Mouse (Mus musculus): ENCODE measurements at regions not wholly inside any gene's neighbourhood (a gene's known extent, or its start where the extent isn't known, plus 50 kb on each side); places are given as distances from the start of the nearest gene placed in this dataset.

GRCm38 (mm10) chr14:100352961-100353452 lies 68.5 kb upstream of the Klf12 start:
- no peak for DNase-seq (ENCODE audit: low spot score)

DNA sequence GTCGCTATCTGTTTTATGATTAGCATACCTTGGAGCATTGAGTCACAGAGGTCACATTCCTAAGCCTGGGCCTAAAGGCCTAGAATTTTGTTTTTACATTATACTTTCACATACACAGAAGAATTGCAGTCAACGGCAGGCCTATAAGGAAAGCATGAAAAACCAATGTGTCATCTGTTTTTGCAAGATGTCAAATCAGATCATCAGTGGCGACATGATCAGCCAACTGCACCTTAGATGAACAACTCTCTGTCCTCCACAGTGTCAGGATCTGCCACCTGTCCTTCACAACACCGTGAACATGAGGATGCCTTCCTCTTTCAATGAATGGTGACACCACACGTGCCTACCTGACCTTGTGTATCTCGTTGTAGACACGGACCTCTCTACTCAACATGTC lies 66.5 kb upstream of the Klf12 start:
- no peak for DNase-seq (ENCODE audit: low spot score)

- no peak for DNase-seq (ENCODE audit: low spot score)
Measured at GRCm38 (mm10) chr14:100350021-100350790, 65.7 kb upstream of the Klf12 start.

GRCm38 (mm10) chr14:100348336-100349164 lies 64.1 kb upstream of the Klf12 start:
- no peak for DNase-seq (ENCODE audit: low spot score)

- no peak for DNase-seq (ENCODE audit: low spot score)
Measured at GRCm38 (mm10) chr14:100336926-100337325, 52.4 kb upstream of the Klf12 start.

Measured in layer of hippocampus, adult 9-10 months (tissue).